ENCODE assay signal across 8 mouse cellular contexts in the genomic region with DNA sequence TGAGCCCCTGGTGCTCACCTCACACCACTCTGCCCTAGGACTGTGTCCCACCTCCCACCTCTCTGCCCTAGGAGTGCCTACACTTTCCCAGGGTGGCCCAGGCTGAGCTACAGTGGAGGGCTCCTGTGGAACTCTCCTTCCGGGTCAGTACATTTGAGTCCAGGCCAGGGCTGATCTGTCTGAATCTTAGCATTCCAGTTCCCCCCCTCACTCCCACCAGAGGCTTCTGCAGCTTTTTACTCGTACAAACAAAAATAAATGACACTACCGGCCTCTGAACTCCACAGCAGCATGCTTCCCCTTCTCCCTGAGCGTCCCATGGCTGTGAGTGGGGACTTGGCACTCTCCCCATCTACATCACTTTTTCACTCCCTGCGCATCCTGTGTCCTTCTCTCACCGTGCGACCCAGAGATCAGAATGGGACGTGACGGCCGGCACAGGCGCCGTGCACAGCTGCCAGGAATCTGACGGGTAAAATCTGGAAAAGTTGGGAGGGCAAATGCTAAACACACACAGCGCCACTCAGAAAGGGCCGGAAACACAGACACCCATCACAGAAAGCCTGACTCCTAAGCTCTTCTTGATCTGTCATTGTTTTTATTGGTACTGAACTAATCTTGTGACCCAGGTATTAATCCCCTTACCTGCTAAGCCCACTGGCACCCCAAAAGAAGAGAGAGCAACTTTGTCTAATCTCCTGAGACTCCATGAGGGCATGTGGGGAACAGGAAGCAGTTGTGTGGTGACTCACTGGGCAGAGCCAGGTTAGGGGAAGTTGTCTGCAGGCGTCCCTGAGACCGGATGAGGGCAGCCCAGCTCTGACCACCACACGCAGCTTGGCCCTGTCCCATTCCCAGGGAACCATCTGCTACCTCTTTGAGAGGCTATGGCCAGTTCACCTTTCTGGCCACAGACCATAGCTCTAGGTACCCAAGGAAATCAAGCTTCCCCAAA. TPM values are rescaled to one million over a fixed set of nuclear protein-coding genes. Genes with fewer than 3 reads are reported as not detected.
A peak's percentile ranks its signal among the peaks of the same experiment; 100 is the strongest.
DNase-seq lines count a peak whose midpoint lies in the region; ATAC-seq and TF ChIP-seq lines count a peak whose summit lies in the region.

No protein-coding gene starts in this region.

- H3K36me3 ChIP-seq in C2C12 (ENCODE audit: control insufficient read depth, insufficient read depth): peaks cover 24% of the 10 kb centered on the region
- H3K36me3 ChIP-seq in kidney, postnatal 0 days (ENCODE audit: insufficient read depth, low read length): peaks cover 10% of the 10 kb centered on the region; the same call in 1 of the 2 replicates

- WGBS in kidney, postnatal 0 days: 40% methylated on average over 18 of the region's 18 CpGs

- peak; percentile 37 to 60 for DNase-seq in adrenal gland, postnatal 36 days
- no peak for DNase-seq in adrenal gland, adult 18-20 months (ENCODE audit: low spot score in 2 of 2)
- DNase-seq in heart, adult 18-20 months: peak; percentile 77 to 80
- DNase-seq in kidney, postnatal 0 days (ENCODE audit: low spot score): no peak
- no peak for DNase-seq in ovary, postnatal 14 days (ENCODE audit: low spot score)

- ATAC-seq in kidney, postnatal 0 days (replicated peaks; ENCODE audit: low FRiP score, low read depth): 0 out of 2 replicates have a peak, but pooled peaks have one; percentile 29
- ATAC-seq in neutrophil, adult 5-6 weeks (ENCODE audit: extremely low read depth, insufficient number of reproducible peaks, low FRiP score, poor library complexity, severe bottlenecking): peak; percentile 83
- ATAC-seq in erythroid progenitor cell, adult 5-6 weeks (replicated peaks; ENCODE audit: low FRiP score, poor library complexity, severe bottlenecking): no peak

- no peak overlapping the region for H3K4me2 ChIP-seq in kidney, postnatal 0 days (ENCODE audit: low read length)

- no peak overlapping the region for H3ac ChIP-seq in C2C12 (ENCODE audit: control insufficient read depth, insufficient read length, low read depth)

- peak overlapping the region; percentile 90 for H3K27ac ChIP-seq in kidney, postnatal 0 days

- no peaks in the 10 kb centered on the region for H3K27me3 ChIP-seq in C2C12 (ENCODE audit: control insufficient read depth, insufficient read depth, insufficient read length)
- no peaks in the 10 kb centered on the region for H3K27me3 ChIP-seq in kidney, postnatal 0 days (ENCODE audit: insufficient read depth, low read length)

- H3K4me1 ChIP-seq in kidney, postnatal 0 days (replicated peaks; ENCODE audit: insufficient read depth, low read length): peaks cover 20% of the 10 kb centered on the region; the same call in 1 of the 2 replicates

- H3K79me2 ChIP-seq in C2C12 (ENCODE audit: control insufficient read depth, insufficient read depth): peaks cover 4% of the 10 kb centered on the region

- H3K79me3 ChIP-seq in C2C12 (ENCODE audit: low read depth): no peaks in the 10 kb centered on the region

- H3K9ac ChIP-seq in kidney, postnatal 0 days (ENCODE audit: low read depth, low read length): 0 out of 2 replicates have a peak overlapping the region, but pooled peaks have one; percentile 6

- H3K4me3 ChIP-seq in C2C12 (ENCODE audit: insufficient read depth, poor library complexity, severe bottlenecking): peak overlapping the region; percentile 29
- H3K4me3 ChIP-seq in kidney, postnatal 0 days (replicated peaks; ENCODE audit: low read depth, low read length): no peak overlapping the region

- no peaks in the 10 kb centered on the region for H3K9me3 ChIP-seq in kidney, postnatal 0 days (replicated peaks; ENCODE audit: low read length)

- no peak for TF ChIP-seq CTCF in C2C12 (IDR thresholded peaks at IDR 0.05; ENCODE audit: control insufficient read depth, insufficient read depth, insufficient read length)
- TF ChIP-seq CTCF in kidney, postnatal 0 days (IDR thresholded peaks at IDR 0.05; ENCODE audit: low read depth): no peak

TF ChIP-seq in C2C12, 6 proteins besides CTCF, POLR2A, EP300 and RAD21:
- TF ChIP-seq CEBPB (IDR thresholded peaks at IDR 0.05; ENCODE audit: low read depth) (no peak), MYOD1 (IDR thresholded peaks at IDR 0.05; ENCODE audit: control insufficient read depth, insufficient read length, low read depth) (no peak), MYOG (IDR thresholded peaks at IDR 0.05; ENCODE audit: control insufficient read depth, extremely low read depth, insufficient read length) (no peak), MAX (IDR thresholded peaks at IDR 0.05) (peak; percentile 81), FOSL1 (IDR thresholded peaks at IDR 0.05; ENCODE audit: insufficient read depth, low read length, poor library complexity, severe bottlenecking) (no peak), USF1 (IDR thresholded peaks at IDR 0.05; ENCODE audit: low read depth) (no peak)

RNA-seq across cellular contexts. Expression of gene Hic1, which starts 16.4 kb away (rescaled TPM):
- total RNA-seq in adrenal gland, postnatal 36 days (2021): 1 to 10 TPM; 8.3 to 9.0 TPM
- 10 to 100 TPM in 1 of 2 experiments, 1 to 10 TPM in 1; 5.4 to 13.1 TPM for total RNA-seq in adrenal gland, adult 18-20 months (2021)
- 0.02 TPM for polyA plus RNA-seq in C2C12 (2012; fragmentation: generic; extraction: Trizol)
- total RNA-seq in heart, adult 18-20 months (2021): 10 to 100 TPM in 1 of 2 experiments, 1 to 10 TPM in 1; 6.6 to 11.5 TPM
- polyA plus RNA-seq in kidney, postnatal 0 days (2015; fragmentation: Nextera tagmentation; extraction: Ambion mirVana): 18.5 and 26.9 TPM in 2 replicates
- 0.35 and 0.61 TPM in 2 replicates for total RNA-seq in neutrophil, adult 5-6 weeks (2017)
- not detected in 2 replicates for total RNA-seq in erythroid progenitor cell, adult 5-6 weeks (2015; ENCODE audit: low replicate concordance)
- total RNA-seq in erythroid progenitor cell, adult 5-6 weeks (2017; ENCODE audit: low replicate concordance): not detected in 2 replicates

RNA-seq across cellular contexts. Expression of gene Ovca2, which starts 25.8 kb away (rescaled TPM):
- 10 to 100 TPM; 20.7 to 22.4 TPM for total RNA-seq in adrenal gland, postnatal 36 days (2021)
- 10 to 100 TPM; 15.9 to 19.8 TPM for total RNA-seq in adrenal gland, adult 18-20 months (2021)
- 19.3 TPM for polyA plus RNA-seq in C2C12 (2012; fragmentation: generic; extraction: Trizol)
- 1 to 10 TPM; 5.5 to 7.0 TPM for total RNA-seq in heart, adult 18-20 months (2021)
- polyA plus RNA-seq in kidney, postnatal 0 days (2015; fragmentation: Nextera tagmentation; extraction: Ambion mirVana): 26.6 and 28.3 TPM in 2 replicates
- total RNA-seq in neutrophil, adult 5-6 weeks (2017): 8.2 and 13.4 TPM in 2 replicates
- total RNA-seq in erythroid progenitor cell, adult 5-6 weeks (2015; ENCODE audit: low replicate concordance): 4.2 and 15.1 TPM in 2 replicates
- total RNA-seq in erythroid progenitor cell, adult 5-6 weeks (2017; ENCODE audit: low replicate concordance): 1.9 and 4.2 TPM in 2 replicates

RNA-seq across cellular contexts. Expression of gene Dph1, which starts 38.2 kb away (rescaled TPM):
- total RNA-seq in adrenal gland, postnatal 36 days (2021): 10 to 100 TPM; 29.8 to 30.6 TPM
- 10 to 100 TPM; 23.4 to 34.5 TPM for total RNA-seq in adrenal gland, adult 18-20 months (2021)
- 19.6 TPM for polyA plus RNA-seq in C2C12 (2012; fragmentation: generic; extraction: Trizol)
- 1 to 10 TPM; 8.7 to 9.8 TPM for total RNA-seq in heart, adult 18-20 months (2021)
- 26.3 TPM in 2 replicates for polyA plus RNA-seq in kidney, postnatal 0 days (2015; fragmentation: Nextera tagmentation; extraction: Ambion mirVana)
- 3.4 and 6.6 TPM in 2 replicates for total RNA-seq in neutrophil, adult 5-6 weeks (2017)
- total RNA-seq in erythroid progenitor cell, adult 5-6 weeks (2015; ENCODE audit: low replicate concordance): not detected in 2 replicates
- total RNA-seq in erythroid progenitor cell, adult 5-6 weeks (2017; ENCODE audit: low replicate concordance): 1.1 and 6.3 TPM in 2 replicates

RNA-seq across cellular contexts. Expression of gene Rtn4rl1, which starts 40.7 kb away (rescaled TPM):
- 10 to 100 TPM; 37.3 to 53.0 TPM for total RNA-seq in adrenal gland, postnatal 36 days (2021)
- 10 to 100 TPM; 27.7 to 33.2 TPM for total RNA-seq in adrenal gland, adult 18-20 months (2021)
- 0.40 TPM for polyA plus RNA-seq in C2C12 (2012; fragmentation: generic; extraction: Trizol)
- 1 to 10 TPM; 5.7 TPM for total RNA-seq in heart, adult 18-20 months (2021)
- polyA plus RNA-seq in kidney, postnatal 0 days (2015; fragmentation: Nextera tagmentation; extraction: Ambion mirVana): 4.2 and 4.6 TPM in 2 replicates
- total RNA-seq in neutrophil, adult 5-6 weeks (2017): 0.47 and 0.61 TPM in 2 replicates
- 0.42 and 1.1 TPM in 2 replicates for total RNA-seq in erythroid progenitor cell, adult 5-6 weeks (2015; ENCODE audit: low replicate concordance)
- not detected in 2 replicates for total RNA-seq in erythroid progenitor cell, adult 5-6 weeks (2017; ENCODE audit: low replicate concordance)

Comparison
In these comparisons a context has a peak if more than half of its experiments do, and no peak if none do; other contexts are left out.
1. DNase-seq: peak in adrenal gland, postnatal 36 days (2 of 2) and heart, adult 18-20 months (2 of 2); none in adrenal gland, adult 18-20 months (0 of 2), kidney, postnatal 0 days (single experiment) and ovary, postnatal 14 days (single experiment).